Mouse (Mus musculus): ENCODE data around the gene Kctd12b. TPM values are rescaled to one million over a fixed set of nuclear protein-coding genes. Genes with fewer than 3 reads are reported as not detected.

The Kctd12b gene
- 28.5 TPM for polyA plus RNA-seq (2014; fragmentation: Illumina TruSeq; extraction: RNeasy Lipid Tissue Mini Kit (QIAGEN cat#74804); ENCODE audit: low read depth, low replicate concordance)

DNA sequence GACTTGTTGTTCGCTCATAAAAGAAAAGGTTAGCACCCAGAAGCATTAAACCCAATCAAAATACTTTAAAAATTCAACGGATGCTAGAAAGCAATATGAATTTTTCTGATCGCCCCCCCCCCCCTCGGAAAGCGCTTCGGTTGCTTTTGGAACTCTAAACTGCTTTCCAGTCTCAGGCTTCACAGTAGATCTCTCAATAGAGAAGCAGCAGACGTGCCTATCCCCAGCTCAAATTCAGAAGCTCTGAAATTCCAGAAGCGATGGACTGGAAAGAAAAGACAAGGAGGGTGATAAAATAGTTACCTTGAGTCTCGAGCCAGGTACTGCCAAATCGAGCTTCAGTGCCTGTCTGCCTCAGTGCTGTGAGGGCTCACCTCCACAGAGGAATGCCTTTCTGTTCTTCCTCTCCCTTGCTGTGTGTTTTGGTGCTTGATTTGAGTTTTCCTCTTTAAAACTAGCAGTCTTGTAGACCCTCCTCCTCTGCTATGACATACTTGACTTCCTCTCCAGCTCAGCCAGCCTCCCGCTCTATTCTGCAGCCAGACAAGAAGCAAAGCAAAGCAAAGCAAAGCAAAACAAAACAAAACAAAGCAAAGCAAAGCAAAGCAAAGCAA is at the start of gene Kctd12b:
Kctd12b (minus strand) TSS at position 610 of the 614 bp plus-strand sequence.

GRCm38 (mm10) chrX:153723110-153723916 is 27.1 kb upstream of the Kctd12b start, which contains the start of gene Nbdy:
Nbdy (plus strand) TSS chrX:153723590.

Other genes starting within 250 kb of the Kctd12b start
- 34.5 TPM for gene Ubqln2, start 198.2 kb downstream of the Kctd12b start, polyA plus RNA-seq (2014; fragmentation: Illumina TruSeq; extraction: RNeasy Lipid Tissue Mini Kit (QIAGEN cat#74804); ENCODE audit: low read depth, low replicate concordance)
- gene Cypt3, start 137.8 kb downstream of the Kctd12b start, polyA plus RNA-seq (2014; fragmentation: Illumina TruSeq; extraction: RNeasy Lipid Tissue Mini Kit (QIAGEN cat#74804); ENCODE audit: low read depth, low replicate concordance) = not detected
- 51.7 TPM for gene Nbdy, start 27.2 kb upstream of the Kctd12b start, polyA plus RNA-seq (2014; fragmentation: Illumina TruSeq; extraction: RNeasy Lipid Tissue Mini Kit (QIAGEN cat#74804); ENCODE audit: low read depth, low replicate concordance)
- gene Spin2c, start 135.8 kb upstream of the Kctd12b start, polyA plus RNA-seq (2014; fragmentation: Illumina TruSeq; extraction: RNeasy Lipid Tissue Mini Kit (QIAGEN cat#74804); ENCODE audit: low read depth, low replicate concordance) = 2.1 TPM